Mouse (Mus musculus) intestine, embryonic 16.5 days (tissue): Measurements from ENCODE around the gene Trpm5. TPM values are rescaled to one million over a fixed set of nuclear protein-coding genes. Genes with fewer than 3 reads are reported as not detected.

Experiments
- ATAC-seq: fragments of 200-750 bp; cut with Nextera tagmentation; 2 replicates; pipeline ENCODE4 v1.8.0; 2017; ENCODE audit warnings: moderate TSS enrichment, moderate library complexity
- H3K27ac ChIP-seq: fragments of 300-500 bp; sonication (generic); 2 replicates; pipeline ENCODE4 v1.5.1; 2014; ENCODE audit warnings: mild to moderate bottlenecking, low read length
- H3K27me3 ChIP-seq: fragments of 300-500 bp; sonication (generic); replicated peaks from 2 replicates; pipeline ENCODE4 v1.6.1; 2014; ENCODE audit warnings: low read length, control low read depth, mixed read lengths; ENCODE audit not compliant: control insufficient read depth, insufficient read depth
- H3K36me3 ChIP-seq: fragments of 300-500 bp; sonication (generic); 2 replicates; pipeline ENCODE4 v1.6.1; 2014; ENCODE audit warnings: low read length, control low read depth; ENCODE audit not compliant: control insufficient read depth, insufficient read depth
- H3K4me1 ChIP-seq: fragments of 300-500 bp; sonication (generic); 2 replicates; pipeline ENCODE4 v1.6.1; 2014; ENCODE audit warnings: low read length, control low read depth, mixed read lengths; ENCODE audit not compliant: control insufficient read depth, insufficient read depth
- H3K4me2 ChIP-seq: fragments of 300-500 bp; sonication (generic); 2 replicates; pipeline ENCODE4 v1.6.1; 2014; ENCODE audit warnings: low read depth, low read length, control low read depth
- H3K4me3 ChIP-seq: fragments of 300-500 bp; sonication (generic); 2 replicates; pipeline ENCODE4 v1.5.1; 2014; ENCODE audit warnings: mild to moderate bottlenecking, low read length
- H3K9ac ChIP-seq: fragments of 300-500 bp; sonication (generic); 2 replicates; pipeline ENCODE4 v1.6.1; 2014; ENCODE audit warnings: low read depth, low read length
- H3K9me3 ChIP-seq: fragments of 300-500 bp; sonication (generic); 2 replicates; pipeline ENCODE4 v1.6.1; 2016; ENCODE audit warnings: low read length, control low read depth; ENCODE audit not compliant: control insufficient read depth
- WGBS: fragments of 180-500 bp; shearing (Covaris S2); extraction: QIAGEN DNeasy Blood & Tissue Kit; methylation state at CpG from one replicate; pipeline ENCODE4 v1.1.7; 2014; 5-methylcytosine and 5-hydroxymethylcytosine counted together
- polyA plus RNA-seq: library from polyadenylated mRNA; unstranded; fragments of >200 nt; fragmentation: Nextera tagmentation; extraction: Ambion mirVana; gene quantifications from 2 replicates; pipeline ENCODE4 v1.2.1, GENCODE M21; 2015

The Trpm5 gene
- polyA plus RNA-seq, result 7.9 and 8.0 TPM in 2 replicates

GRCm38 (mm10) chr7:143094592-143095553 lies at the start of gene Trpm5:
Gene Trpm5, minus strand, starts transcription at chr7:143094642.
- Histone ChIP-seq H3K4me2 (no peak within 1 kb of the TSS), H3K4me1 (no peaks in the 10 kb centered on the region), H3K27me3 (no peaks in the 10 kb centered on the region), H3K4me3 (no peak within 1 kb of the TSS), H3K9ac (no peak within 1 kb of the TSS), H3K9me3 (no peaks in the 10 kb centered on the region), H3K36me3 (no peaks in the 10 kb centered on the region), H3K27ac (no peak within 1 kb of the TSS)
- WGBS, result 38% methylated on average over 10 of the region's 10 CpGs
- ATAC-seq, result peak; percentile 55; the same call in 1 of the 2 replicates

- Histone ChIP-seq H3K9me3 (no peaks in the 10 kb centered on the region), H3K4me1 (peaks cover 18% of the 10 kb centered on the region), H3K4me3 (no peak overlapping the region), H3K4me2 (no peak overlapping the region), H3K27ac (no peak overlapping the region), H3K9ac (no peak overlapping the region), H3K27me3 (no peaks in the 10 kb centered on the region), H3K36me3 (no peaks in the 10 kb centered on the region)
- peak; percentile 47; the same call in 1 of the 2 replicates for ATAC-seq
- WGBS, result 89% methylated on average over 2 of the region's 2 CpGs
Measured at GRCm38 (mm10) chr7:143142680-143143079, 48.2 kb upstream of the Trpm5 start.

GRCm38 (mm10) chr7:143139932-143140331 lies 45.5 kb upstream of the Trpm5 start:
- H3K4me3 ChIP-seq, result no peak overlapping the region
- WGBS, result 78% methylated on average over 4 of the region's 4 CpGs
- no peaks in the 10 kb centered on the region for H3K36me3 ChIP-seq
- H3K9me3 ChIP-seq, result no peaks in the 10 kb centered on the region
- H3K4me2 ChIP-seq, result no peak overlapping the region
- no peak overlapping the region for H3K27ac ChIP-seq
- no peak for ATAC-seq
- no peaks in the 10 kb centered on the region for H3K4me1 ChIP-seq
- no peak overlapping the region for H3K9ac ChIP-seq
- H3K27me3 ChIP-seq, result no peaks in the 10 kb centered on the region

DNA sequence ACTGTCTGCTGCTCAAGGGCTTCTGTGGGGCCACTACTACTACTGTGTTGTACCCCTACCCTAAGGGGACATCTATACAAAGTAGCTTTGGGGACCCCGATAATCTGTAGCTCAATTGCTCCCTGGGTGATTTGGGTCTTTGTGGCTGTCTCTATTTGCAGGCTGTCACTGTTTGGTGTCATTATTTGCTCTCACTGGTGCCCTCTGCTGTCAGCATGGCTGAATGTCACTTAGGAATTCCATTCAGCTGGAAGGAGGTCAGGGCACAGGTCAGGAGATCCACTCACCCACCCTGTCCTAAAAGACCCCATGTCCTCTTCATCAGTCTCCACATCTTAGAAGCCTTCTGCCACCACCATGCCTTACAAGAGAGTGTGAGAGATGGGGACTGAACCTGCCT lies 44.3 kb upstream of the Trpm5 start:
- H3K4me1 ChIP-seq, result no peaks in the 10 kb centered on the region
- no peak for ATAC-seq
- H3K4me3 ChIP-seq, result no peak overlapping the region
- no peaks in the 10 kb centered on the region for H3K27me3 ChIP-seq
- no peak overlapping the region for H3K9ac ChIP-seq
- H3K4me2 ChIP-seq, result no peak overlapping the region
- no peaks in the 10 kb centered on the region for H3K36me3 ChIP-seq
- H3K9me3 ChIP-seq, result no peaks in the 10 kb centered on the region
- H3K27ac ChIP-seq, result no peak overlapping the region
- 32% methylated on average over 1 of the region's 1 CpGs for WGBS

GRCm38 (mm10) chr7:143136561-143136960 lies 42.1 kb upstream of the Trpm5 start:
- no peaks in the 10 kb centered on the region for H3K36me3 ChIP-seq
- WGBS, result 62% methylated on average over 5 of the region's 5 CpGs
- no peak overlapping the region for H3K4me2 ChIP-seq
- no peaks in the 10 kb centered on the region for H3K4me1 ChIP-seq
- H3K27ac ChIP-seq, result no peak overlapping the region
- ATAC-seq, result no peak
- no peaks in the 10 kb centered on the region for H3K9me3 ChIP-seq
- no peak overlapping the region for H3K4me3 ChIP-seq
- H3K27me3 ChIP-seq, result no peaks in the 10 kb centered on the region
- H3K9ac ChIP-seq, result no peak overlapping the region

DNA sequence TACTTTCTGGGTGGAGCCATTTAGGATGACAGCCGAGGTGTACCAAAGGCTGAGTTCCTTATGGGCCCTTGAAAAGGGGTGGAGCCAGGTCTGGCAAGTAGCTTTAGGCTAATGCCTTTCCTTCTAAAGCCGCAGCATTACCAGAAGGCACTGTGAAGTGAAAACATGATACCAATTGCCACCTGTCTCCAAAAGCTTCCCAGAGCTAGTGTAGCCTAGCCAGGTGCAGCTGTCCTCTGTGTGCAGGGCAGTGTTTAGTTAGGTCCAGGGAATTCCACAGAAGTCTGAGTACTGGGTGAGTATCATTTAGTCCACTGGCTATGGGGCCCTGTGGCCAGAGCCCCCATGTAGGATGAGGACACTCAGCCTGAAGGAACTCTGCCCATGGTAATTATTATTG lies 41.7 kb upstream of the Trpm5 start:
- no peak for ATAC-seq
- no peaks in the 10 kb centered on the region for H3K4me1 ChIP-seq
- H3K9ac ChIP-seq, result no peak overlapping the region
- no peaks in the 10 kb centered on the region for H3K9me3 ChIP-seq
- H3K4me2 ChIP-seq, result no peak overlapping the region
- no peak overlapping the region for H3K27ac ChIP-seq
- no peak overlapping the region for H3K4me3 ChIP-seq
- no peaks in the 10 kb centered on the region for H3K36me3 ChIP-seq
- no peaks in the 10 kb centered on the region for H3K27me3 ChIP-seq
- WGBS, result 70% methylated on average over 2 of the region's 2 CpGs

DNA sequence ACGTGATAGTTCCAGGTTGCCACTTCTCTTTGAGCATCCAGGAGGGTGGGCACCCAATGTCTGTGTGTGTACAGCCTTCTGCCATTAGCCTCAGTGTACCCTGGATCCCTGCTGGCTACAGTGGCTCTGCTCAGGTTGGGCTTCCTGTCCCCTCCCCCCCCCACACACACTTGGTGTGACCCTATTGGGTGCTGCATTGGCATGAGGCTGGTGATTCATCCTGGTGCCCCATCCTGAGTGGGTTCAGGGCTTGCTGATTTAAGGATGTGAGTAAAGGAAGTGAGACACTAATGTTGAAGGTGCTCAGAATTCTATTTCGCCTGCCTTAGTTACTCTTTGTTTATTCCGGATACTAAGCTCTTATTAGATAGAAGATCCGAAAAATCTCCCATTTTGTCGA lies 38.4 kb upstream of the Trpm5 start:
- ATAC-seq, result no peak
- Histone ChIP-seq H3K4me2 (no peak overlapping the region), H3K4me3 (no peak overlapping the region), H3K27me3 (no peaks in the 10 kb centered on the region), H3K36me3 (no peaks in the 10 kb centered on the region), H3K27ac (no peak overlapping the region), H3K9ac (no peak overlapping the region), H3K4me1 (no peaks in the 10 kb centered on the region), H3K9me3 (no peaks in the 10 kb centered on the region)
- WGBS, result 81% methylated on average over 5 of the region's 5 CpGs

DNA sequence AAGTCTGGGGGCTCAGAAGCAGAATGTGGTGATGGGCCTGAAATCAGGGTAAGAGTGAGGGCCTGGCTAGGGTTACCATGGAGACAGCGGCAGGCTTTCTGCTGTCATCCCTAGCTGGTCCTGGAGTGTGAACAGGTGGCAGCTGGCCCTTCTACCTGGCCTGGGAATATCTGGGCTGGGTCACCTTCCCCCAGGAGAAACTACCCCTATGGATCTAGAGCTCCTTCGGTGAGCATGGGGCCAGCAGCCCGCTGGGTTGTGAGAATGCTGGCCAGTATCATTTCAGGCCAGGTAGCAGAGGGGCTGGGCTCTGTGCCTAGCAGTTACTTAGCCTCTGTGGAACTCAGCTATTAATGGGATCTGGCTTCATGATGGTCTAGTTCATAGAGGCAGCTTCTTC lies 30.5 kb upstream of the Trpm5 start:
- Histone ChIP-seq H3K4me3 (no peak overlapping the region), H3K27ac (no peak overlapping the region), H3K36me3 (no peaks in the 10 kb centered on the region), H3K4me1 (peaks cover 31% of the 10 kb centered on the region), H3K4me2 (no peak overlapping the region), H3K27me3 (no peaks in the 10 kb centered on the region), H3K9me3 (no peaks in the 10 kb centered on the region), H3K9ac (no peak overlapping the region)
- 62% methylated on average over 3 of the region's 3 CpGs for WGBS
- ATAC-seq, result no peak

DNA sequence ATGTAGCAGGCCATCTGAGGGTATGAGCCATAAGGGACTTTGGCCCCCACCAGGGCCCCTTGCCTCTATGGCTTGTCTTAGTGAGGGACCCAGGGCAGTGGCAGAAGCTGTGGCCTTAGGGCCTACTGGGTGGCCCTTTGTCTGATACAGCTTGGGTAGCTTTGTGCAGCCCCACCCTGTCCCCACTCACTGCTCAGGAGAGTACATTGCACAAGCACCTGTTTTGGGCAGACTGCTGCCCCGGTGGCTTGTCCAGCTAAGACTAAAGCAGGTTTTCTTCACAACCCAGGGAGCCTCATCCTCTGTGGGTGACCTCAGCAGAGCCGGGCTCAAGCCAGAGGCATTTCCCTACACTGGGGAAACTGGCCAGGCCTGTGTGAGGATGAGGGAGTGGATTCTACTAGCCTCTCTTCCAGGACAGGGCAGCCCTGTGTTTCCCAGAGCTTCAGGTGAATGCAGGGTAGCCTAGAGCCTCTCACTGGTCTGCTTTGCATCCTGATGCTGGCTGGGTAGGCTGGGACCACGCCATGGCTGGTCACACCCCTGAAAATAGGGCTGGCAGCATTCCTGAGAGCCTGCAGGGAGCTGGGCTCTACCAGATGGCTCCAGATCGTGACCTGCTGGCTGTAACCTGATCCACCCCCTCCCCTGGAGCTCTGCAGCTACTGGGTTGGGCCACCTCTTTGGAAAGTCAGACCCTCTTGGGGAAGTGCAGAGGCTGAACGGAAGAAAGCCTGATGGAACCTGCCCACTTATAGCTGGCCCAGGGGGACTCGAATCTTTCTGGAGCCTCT lies 29.6 kb upstream of the Trpm5 start:
- H3K4me2 ChIP-seq, result no peak overlapping the region
- H3K9ac ChIP-seq, result peak overlapping the region; percentile 20; the same call in 1 of the 2 replicates

More for the DNA sequence above, 29.6 kb upstream of the Trpm5 start:
- peak; percentile 58 for ATAC-seq
- peaks cover 36% of the 10 kb centered on the region for H3K4me1 ChIP-seq
- no peaks in the 10 kb centered on the region for H3K9me3 ChIP-seq
- no peaks in the 10 kb centered on the region for H3K27me3 ChIP-seq
- no peaks in the 10 kb centered on the region for H3K36me3 ChIP-seq
- no peak overlapping the region for H3K4me3 ChIP-seq
- peak overlapping the region; percentile 7 for H3K27ac ChIP-seq
- WGBS, result 15% methylated on average over 6 of the region's 6 CpGs
